In the genomic region with DNA sequence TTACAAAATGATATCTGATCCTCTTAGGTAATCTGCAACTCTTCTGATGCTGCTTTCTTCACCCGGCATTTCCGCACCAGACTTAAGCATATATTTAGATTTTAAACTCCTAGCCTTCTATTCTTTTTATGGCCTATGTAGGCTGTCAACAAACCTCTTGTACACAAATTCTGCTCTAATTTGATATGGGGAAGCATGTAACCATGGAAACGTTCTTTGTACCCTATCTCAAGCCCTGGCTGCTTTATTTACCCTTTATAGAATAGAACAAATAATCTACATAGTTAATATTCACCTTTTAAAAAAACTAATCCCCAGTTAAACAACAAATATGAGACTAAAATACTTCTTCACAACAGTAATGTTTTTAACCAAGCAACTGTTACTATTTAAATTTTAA, we compare ENCODE assay signal across 15 mouse cellular contexts.
"Had no signal": no experiment of that assay in that cellular context is flagged by ENCODE, and none has a peak within 500 bp of the region (broad histone marks: within the 10 kb centered on the region; RNA-seq: fewer than 3 reads in every experiment).

No protein-coding gene starts in this region.

- DNase-seq: kidney, adult 2 months; kidney, postnatal 14 days; lung, embryonic 14.5 days; lung, postnatal 10 days; lung, postnatal 4 days; retina, postnatal 1 day; right cerebral cortex, postnatal 4 days; spleen, adult 18-20 months; thymus, adult 18-20 months; thymus, postnatal 14 days had no signal

- H3K4me3 ChIP-seq: kidney, embryonic 15.5 days; limb, embryonic 15.5 days; neural tube, embryonic 13.5 days had no signal

- H3K36me3 ChIP-seq: kidney, embryonic 15.5 days; limb, embryonic 15.5 days; neural tube, embryonic 13.5 days had no signal

- H3K9me3 ChIP-seq: kidney, embryonic 15.5 days; limb, embryonic 15.5 days; neural tube, embryonic 13.5 days had no signal

- H3K4me1 ChIP-seq: kidney, embryonic 15.5 days; limb, embryonic 15.5 days; neural tube, embryonic 13.5 days had no signal

- H3K9ac ChIP-seq: kidney, embryonic 15.5 days; limb, embryonic 15.5 days; liver, embryonic 14.5 days; lung, embryonic 14.5 days; neural tube, embryonic 13.5 days had no signal

- H3K4me2 ChIP-seq: kidney, embryonic 15.5 days; limb, embryonic 15.5 days; lung, embryonic 14.5 days; midbrain, embryonic 11.5 days; neural tube, embryonic 13.5 days had no signal

- H3K27ac ChIP-seq: kidney, embryonic 15.5 days; limb, embryonic 15.5 days; liver, embryonic 14.5 days; neural tube, embryonic 13.5 days had no signal

- H3K27me3 ChIP-seq: kidney, embryonic 15.5 days; limb, embryonic 15.5 days; neural tube, embryonic 13.5 days had no signal
